Mouse (Mus musculus): ENCODE data around the gene Ccdc183. TPM values are rescaled to one million over a fixed set of nuclear protein-coding genes. Genes with fewer than 3 reads are reported as not detected.
A peak's percentile ranks its signal among the peaks of the same experiment; 100 is the strongest.

Ccdc183 gene
- not detected for total RNA-seq (2021)
- long read RNA-seq, experiment 1: 0 reads
- long read RNA-seq, experiment 2: 0 reads

DNA sequence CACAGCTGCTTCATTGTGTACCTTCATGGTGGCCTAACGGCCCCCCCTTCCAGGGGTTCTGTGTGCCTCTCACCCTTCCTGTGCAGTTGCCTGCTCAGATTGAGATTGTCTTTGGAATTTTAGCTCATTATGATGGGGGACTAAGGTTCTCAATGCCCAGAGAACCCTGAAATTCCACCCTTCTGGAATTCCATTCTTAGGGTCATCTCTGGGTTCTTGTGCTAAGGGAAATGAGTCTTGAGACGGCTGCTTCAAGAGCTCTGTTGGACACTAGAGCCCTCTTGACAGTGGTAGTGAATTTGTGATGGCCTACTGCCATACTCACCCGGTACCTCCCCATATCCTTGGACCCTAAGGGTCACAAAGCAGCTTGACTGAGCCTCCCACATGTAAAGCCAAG is at the start of gene Ccdc183:
Gene Ccdc183, minus strand, starts transcription at position 101 of the 400 bp plus-strand sequence.
- DNase-seq (ENCODE audit: low spot score in 2 of 2): no peak

- no peak for DNase-seq (ENCODE audit: low spot score in 2 of 2)
These were observed 49.0 kb upstream of the Ccdc183 start for GRCm38 (mm10) chr2:25666516-25666915.

GRCm38 (mm10) chr2:25664125-25664524 is 46.6 kb upstream of the Ccdc183 start:
- DNase-seq (ENCODE audit: low spot score in 2 of 2): no peak

DNA sequence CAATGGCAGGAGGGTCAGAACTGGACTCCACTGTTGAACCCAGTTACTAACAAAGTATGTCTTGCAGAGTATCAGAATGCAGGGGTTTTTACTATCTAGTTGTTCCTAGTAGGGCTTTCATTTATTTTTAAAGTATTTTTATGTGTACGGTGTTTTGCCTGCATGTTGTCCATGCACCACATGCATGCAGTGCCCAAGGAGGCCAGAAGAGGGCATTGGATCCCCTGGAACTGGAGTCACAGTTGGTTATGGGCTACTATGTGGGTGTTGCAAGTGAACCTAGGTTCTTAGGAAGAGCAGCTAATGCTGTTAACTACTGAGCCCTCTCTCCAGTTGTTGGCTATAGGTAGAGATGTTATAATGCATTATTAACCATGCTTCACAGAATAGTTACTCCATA is 46.0 kb upstream of the Ccdc183 start:
- peak; percentile 12 to 59 for DNase-seq (ENCODE audit: low spot score in 2 of 2)

DNA sequence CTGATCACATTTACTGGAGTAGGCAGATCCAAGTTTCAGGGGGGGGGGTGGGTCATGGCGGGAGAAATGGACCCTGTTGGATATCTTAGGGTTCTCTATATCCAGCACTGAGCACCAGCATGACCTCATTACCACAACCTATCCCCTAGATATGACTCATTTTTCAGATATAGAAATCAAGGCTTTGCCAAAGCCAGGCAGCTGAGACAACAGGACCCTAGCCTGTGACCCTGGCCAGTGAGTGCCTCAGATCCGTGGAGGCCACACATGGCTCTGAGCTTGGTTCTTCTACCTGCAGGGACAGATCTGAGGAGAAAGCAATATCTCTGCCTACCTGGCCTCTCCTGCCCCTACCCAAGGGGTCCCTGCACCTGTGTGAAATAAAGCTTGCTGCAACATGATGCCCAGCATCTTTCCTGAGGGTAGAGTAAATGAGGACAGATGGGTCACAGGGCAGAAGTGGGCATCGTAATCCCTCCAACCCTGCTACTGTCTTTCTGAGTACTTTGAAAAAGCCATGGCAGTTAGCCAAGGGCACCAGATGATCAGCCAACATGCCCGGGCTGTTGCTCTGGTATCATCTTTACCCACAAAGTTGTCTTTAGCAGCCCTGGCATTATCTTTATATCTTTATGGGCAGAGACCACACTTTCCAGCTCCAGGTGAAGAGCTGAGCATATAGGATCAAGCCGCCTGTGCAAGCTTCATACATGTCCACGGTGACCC is 43.9 kb upstream of the Ccdc183 start:
- DNase-seq (ENCODE audit: low spot score in 2 of 2): no peak

DNA sequence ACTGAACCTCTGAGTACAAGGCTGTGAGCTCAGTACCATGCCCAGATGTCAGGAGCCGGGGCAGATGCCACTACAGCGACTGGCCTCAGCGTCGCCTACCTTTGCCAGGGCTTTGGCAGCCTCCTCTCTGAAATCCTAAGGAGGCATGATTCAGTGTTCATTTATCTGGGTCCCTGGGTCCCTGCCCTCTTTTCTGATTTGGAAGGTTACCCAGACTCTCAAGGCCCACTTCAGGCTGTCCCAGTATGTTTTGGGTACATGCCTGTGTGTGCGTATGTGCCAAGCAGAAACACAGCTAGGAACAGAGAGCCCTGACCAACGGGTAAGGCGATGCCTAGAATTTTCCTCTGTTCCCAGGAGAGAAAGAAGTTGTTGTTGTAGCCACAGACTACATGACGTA is 42.8 kb upstream of the Ccdc183 start:
- DNase-seq (ENCODE audit: low spot score in 2 of 2): no peak

DNA sequence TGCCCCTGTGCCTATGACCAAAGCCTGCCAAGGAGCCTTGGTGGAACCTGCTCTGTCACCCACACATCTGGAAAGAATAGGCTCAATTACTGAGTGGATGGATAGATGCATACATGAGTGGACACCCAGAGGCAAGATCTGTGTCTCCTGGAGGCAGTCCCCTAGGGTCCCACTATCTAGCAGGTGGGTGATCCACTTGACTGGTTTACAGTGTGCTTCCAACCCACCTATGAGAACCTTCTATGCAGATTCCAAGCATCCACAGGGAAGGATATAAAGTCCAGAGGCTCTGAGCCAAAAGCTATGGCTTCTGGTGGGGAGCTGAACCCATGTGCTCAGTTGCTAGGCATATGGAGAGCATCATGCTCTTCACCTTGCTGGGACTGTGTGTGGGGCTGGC is 40.2 kb upstream of the Ccdc183 start, which contains the start of gene Lcn5:
Gene Lcn5, plus strand, starts transcription at position 301 of the 400 bp plus-strand sequence.
- no peak for DNase-seq (ENCODE audit: low spot score in 2 of 2)

- DNase-seq (ENCODE audit: low spot score in 2 of 2): no peak
These were observed 39.8 kb upstream of the Ccdc183 start for GRCm38 (mm10) chr2:25657246-25657645.

GRCm38 (mm10) chr2:25656691-25657090 is 39.2 kb upstream of the Ccdc183 start:
- DNase-seq (ENCODE audit: low spot score in 2 of 2): peak in 1 of 2 experiments; percentile 17

DNA sequence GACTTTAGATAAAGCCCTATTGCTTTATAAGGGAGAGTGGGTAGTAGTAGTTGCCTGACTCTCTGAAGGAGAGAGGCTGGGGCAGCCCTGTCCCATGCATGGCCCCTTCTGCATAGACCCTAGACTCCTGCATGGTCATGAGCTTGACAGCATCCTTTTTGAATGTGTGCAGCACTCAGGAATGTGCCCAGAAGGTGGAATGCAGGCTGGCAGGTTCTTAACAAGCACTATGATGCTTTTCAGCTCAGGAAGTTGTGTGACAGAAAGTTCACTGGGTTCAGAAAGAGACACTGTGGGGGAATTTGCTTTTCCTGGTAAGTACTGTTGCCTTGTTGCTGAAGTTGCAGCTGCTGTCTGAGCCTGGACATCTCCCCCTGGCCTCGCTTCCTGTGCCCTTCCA is 37.0 kb upstream of the Ccdc183 start:
- no peak for DNase-seq (ENCODE audit: low spot score in 2 of 2)

- no peak for DNase-seq (ENCODE audit: low spot score in 2 of 2)
These were observed 35.4 kb upstream of the Ccdc183 start, which contains the start of gene Lcn8 for GRCm38 (mm10) chr2:25652902-25653301. Lcn8 (plus strand) TSS chr2:25653120.

GRCm38 (mm10) chr2:25639890-25640289 is 22.4 kb upstream of the Ccdc183 start:
- DNase-seq (ENCODE audit: low spot score in 2 of 2): peak in 1 of 2 experiments; percentile 33

GRCm38 (mm10) chr2:25634046-25634445 is 16.6 kb upstream of the Ccdc183 start:
- DNase-seq (ENCODE audit: low spot score in 2 of 2): no peak

DNA sequence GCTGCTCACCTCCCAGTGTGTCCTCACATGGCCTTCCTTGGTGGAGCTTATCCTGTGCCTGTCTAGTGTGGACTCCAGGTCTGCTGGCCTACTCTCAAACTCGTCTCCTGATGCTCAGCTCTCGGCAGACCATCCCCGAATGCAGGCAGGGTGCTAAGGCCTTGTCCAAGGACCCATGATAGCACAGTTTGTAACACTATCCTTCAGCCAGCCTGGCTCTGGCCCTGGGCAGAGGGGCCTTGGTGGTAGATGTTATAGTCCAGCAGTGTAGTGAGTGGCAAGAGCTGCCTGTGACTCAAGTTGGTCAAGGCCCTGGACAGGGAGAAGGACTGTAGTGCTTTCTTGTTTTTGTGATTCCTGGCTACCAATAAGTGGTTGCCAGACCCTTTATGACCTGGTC is 16.1 kb upstream of the Ccdc183 start:
- no peak for DNase-seq (ENCODE audit: low spot score in 2 of 2)

DNA sequence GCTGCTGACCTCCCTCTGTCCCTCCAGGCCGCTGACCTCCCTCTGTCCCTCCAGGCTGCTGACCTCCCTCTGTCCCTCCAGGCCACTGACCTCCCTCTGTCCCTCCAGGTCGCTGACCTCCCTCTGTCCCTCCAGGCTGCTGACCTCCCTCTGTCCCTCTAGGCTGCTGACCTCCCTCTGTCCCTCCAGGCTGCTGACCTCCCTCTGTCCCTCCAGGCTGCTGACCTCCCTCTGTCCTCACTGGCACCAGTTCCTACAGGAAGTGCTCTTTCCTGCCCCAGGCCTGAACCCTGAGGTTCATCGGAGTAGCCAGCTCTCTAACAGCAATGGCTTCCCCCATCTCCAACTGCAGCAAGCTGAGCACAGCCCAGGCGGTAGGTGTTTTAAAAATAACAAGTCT is 11.3 kb upstream of the Ccdc183 start:
- no peak for DNase-seq (ENCODE audit: low spot score in 2 of 2)

DNA sequence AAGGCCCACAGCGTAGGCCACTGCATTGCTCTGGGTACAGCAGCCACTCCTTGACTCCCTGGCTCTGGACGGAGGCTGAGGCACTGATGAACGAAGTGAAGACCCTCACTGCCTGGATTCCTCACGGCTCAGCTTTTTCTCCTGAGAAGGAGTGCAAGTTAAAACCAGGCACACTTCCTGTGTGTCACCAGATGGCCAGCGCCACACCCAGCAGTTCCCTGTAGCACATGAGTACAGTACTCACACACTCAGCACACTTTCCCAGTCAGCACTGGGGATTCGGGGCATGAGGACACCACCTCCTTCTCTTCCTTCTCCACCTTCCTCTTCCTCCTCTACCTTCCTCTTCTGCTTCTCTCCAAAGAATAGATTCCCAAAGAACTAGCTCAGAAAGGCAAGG is 10.3 kb upstream of the Ccdc183 start, which contains the start of gene Fcna:
Gene Fcna, minus strand, starts transcription at position 220 of the 400 bp plus-strand sequence.
- no peak for DNase-seq (ENCODE audit: low spot score in 2 of 2)

DNA sequence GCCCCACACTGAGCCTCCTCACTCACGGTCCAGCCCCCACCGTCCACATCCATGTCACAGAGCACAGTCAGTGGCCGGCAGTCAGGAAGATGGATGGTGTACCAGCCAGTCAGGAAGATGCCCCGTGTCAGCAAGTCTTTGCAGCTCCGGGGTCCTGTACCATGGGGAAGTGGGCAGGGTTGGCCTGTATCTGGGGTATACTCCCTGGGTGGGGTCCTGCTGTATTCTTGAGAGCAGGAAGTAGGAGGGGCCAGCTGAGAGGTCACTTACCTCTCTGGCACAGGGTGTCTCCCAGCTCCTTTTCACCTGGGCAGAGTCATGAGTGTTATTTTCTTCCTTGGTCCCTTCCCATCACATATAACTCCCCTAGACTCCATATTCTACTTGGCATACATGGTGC is 8.5 kb upstream of the Ccdc183 start:
- no peak for DNase-seq (ENCODE audit: low spot score in 2 of 2)

DNA sequence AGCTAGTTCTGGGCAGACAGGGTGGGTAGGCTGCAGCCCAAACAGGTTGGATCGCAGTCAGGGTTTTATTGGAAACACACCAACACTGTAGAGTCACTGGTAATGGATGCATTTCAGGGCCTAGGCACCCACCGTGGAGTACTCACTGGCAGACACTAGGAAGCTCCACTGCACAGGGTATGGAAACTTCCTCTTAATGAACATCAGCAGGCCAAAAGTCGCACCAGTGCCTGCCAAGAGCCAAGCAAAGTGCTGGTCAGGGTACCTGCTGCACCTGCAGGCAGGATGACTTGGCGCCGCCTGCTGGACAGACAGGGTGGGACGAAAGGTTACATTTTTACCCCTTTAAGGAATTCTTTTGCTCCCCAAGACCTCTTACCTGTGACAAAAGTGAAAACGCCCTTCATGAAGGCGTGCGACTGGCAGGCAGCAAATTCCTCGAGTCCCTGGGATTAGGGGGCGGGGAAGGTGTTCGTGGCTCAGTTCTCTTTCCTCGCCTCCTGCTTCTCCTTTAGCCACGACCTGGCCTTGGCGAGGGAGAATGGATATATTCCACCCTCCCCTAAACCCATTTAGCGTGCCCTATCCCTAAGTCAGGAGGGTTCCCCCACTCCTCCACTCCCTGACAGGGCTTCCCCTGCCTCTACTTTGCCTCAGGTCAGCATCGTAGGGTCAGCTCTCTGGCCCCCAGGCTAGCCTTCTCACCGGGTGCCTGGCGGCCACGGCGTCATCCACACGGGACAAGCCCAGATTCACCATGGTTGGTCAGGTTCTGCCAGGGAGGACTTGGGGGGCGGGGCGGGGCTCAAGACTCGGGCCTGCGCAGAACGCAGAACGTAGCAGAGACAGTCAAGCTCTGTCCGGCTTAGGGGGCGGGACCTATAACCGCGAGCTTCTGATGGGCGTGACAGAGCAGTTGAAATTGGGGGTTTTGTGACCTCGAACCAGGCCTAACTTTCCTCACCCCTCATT is 4.0 kb upstream of the Ccdc183 start, which contains the start of gene Tmem141:
Gene Tmem141, minus strand, starts transcription at position 777 of the 972 bp plus-strand sequence.
- DNase-seq (ENCODE audit: low spot score in 2 of 2): peak; percentile 87 to 90

- no peak for DNase-seq (ENCODE audit: low spot score in 2 of 2)
These were observed 3.4 kb upstream of the Ccdc183 start for GRCm38 (mm10) chr2:25620852-25621228.

GRCm38 (mm10) chr2:25620386-25620785 is 2.9 kb upstream of the Ccdc183 start:
- DNase-seq (ENCODE audit: low spot score in 2 of 2): no peak

DNA sequence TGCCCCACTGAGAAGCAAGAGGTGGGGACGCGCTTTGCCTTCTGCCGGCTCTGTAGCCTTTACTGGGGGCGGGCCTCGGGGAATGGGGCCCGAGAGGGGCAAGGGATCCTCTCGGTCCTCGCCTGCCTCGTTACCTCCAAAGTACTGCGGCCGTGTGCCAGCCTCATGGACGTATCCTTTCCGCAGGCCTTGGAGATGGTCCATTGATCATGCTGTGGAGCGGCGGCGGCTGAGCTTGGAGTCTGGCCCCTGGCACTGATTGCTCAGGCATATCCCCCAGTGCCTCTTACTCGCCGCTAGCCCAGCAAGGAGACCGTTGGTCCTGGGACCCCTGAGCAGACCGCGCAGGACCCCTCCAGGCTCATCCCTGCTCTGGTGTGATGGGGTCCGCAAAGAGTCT is 1.1 kb downstream of the Ccdc183 start:
- no peak for DNase-seq (ENCODE audit: low spot score in 2 of 2)

GRCm38 (mm10) chr2:25608671-25609070 is 8.8 kb downstream of the Ccdc183 start:
- no peak for DNase-seq (ENCODE audit: low spot score in 2 of 2)
